Mouse (Mus musculus) bone marrow macrophage, adult 2 months (primary cell): ENCODE results near the gene Trim38. TPM values are rescaled to one million over a fixed set of nuclear protein-coding genes. Genes with fewer than 3 reads are reported as not detected.
A peak's percentile ranks its signal among the peaks of the same experiment; 100 is the strongest.

ENCODE experiments used
- H3K27ac ChIP-seq: 2 replicates; pipeline ENCODE4 v1.5.1; 2012; ENCODE audit warnings: low read depth, low read length; ENCODE audit not compliant: insufficient read depth
- H3K4me1 ChIP-seq: 2 replicates; pipeline ENCODE4 v1.6.1; 2012; ENCODE audit warnings: low read length; ENCODE audit not compliant: control insufficient read depth, insufficient read depth
- H3K4me3 ChIP-seq: 2 replicates; pipeline ENCODE4 v1.5.1; 2012; ENCODE audit warnings: mild to moderate bottlenecking, low read length, moderate library complexity; ENCODE audit not compliant: insufficient read depth
- CTCF ChIP-seq: IDR thresholded peaks from 2 replicates; pipeline ENCODE4 v1.5.1; 2012; ENCODE audit warnings: low read depth, mild to moderate bottlenecking, low read length, moderate library complexity
- POLR2A ChIP-seq: IDR thresholded peaks from 2 replicates; pipeline ENCODE4 v1.6.1; 2012; ENCODE audit warnings: mild to moderate bottlenecking, low read depth, low read length, borderline replicate concordance
- polyA plus RNA-seq: library from polyadenylated mRNA; stranded (reverse); fragments of >200 nt; gene quantifications from 2 replicates; pipeline ENCODE4 v1.2.4, GENCODE M21; 2012; ENCODE audit not compliant: missing spikeins, insufficient read depth, insufficient read length

Trim38 gene
- polyA plus RNA-seq = not detected in 2 replicates

GRCm38 (mm10) chr13:23769613-23770012 is at the start of gene Trim38:
Trim38 (plus strand) TSS chr13:23769913.
- Histone ChIP-seq H3K4me1 (peaks cover 12% of the 10 kb centered on the region), H3K27ac (peak within 1 kb of the TSS; percentile 83), H3K4me3 (peak within 1 kb of the TSS; percentile 7; the same call in 1 of the 2 replicates)

DNA sequence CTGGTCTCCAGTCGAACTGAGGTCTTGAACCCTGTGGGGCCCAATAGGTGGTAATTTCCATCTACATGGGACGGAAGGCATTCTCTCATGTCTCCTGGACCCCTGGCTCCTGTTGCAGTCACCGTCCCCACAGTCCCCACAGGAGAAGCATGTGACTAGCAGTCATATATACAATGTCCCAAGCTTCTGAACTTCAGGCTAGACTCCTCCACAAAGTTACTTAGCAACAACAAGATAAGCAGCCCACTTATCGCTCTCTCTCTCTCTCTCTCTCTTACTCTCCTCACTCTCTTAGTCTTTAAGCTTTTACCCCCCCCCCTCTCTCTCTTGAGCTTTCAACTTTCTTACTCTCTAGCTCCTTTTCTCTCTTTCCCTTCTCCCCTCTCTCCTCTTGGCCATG is 45.5 kb upstream of the Trim38 start:
- no peak for TF ChIP-seq CTCF
- no peak for TF ChIP-seq POLR2A
- no peak overlapping the region for H3K4me3 ChIP-seq
- peaks cover 14% of the 10 kb centered on the region for H3K4me1 ChIP-seq
- no peak overlapping the region for H3K27ac ChIP-seq

GRCm38 (mm10) chr13:23725213-23725612 is 44.5 kb upstream of the Trim38 start:
- H3K4me1 ChIP-seq = peaks cover 18% of the 10 kb centered on the region
- TF ChIP-seq POLR2A = no peak
- TF ChIP-seq CTCF = no peak
- no peak overlapping the region for H3K27ac ChIP-seq
- no peak overlapping the region for H3K4me3 ChIP-seq

- TF ChIP-seq CTCF (no peak), POLR2A (no peak)
- Histone ChIP-seq H3K27ac (no peak overlapping the region; the same call in 1 of the 2 replicates), H3K4me1 (peaks cover 19% of the 10 kb centered on the region), H3K4me3 (no peak overlapping the region)
Measured at GRCm38 (mm10) chr13:23728472-23729191, 41.1 kb upstream of the Trim38 start.

DNA sequence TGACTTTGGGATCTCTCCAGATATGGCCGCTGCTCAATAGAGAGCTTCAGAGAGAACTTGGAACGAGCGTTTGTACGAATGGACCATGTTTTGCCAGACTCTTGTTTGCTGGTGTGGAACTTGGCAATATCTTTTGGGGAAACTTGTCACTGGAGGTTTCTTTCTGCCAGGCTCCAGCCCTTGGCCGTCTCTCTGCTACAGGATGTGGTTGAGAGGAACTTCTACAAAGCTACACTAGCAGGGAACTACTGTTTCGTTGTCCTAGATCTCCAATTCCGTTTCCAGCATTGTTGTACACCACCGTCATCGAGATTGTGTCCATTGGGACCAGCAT is 40.6 kb upstream of the Trim38 start:
- Histone ChIP-seq H3K4me1 (peaks cover 19% of the 10 kb centered on the region), H3K4me3 (no peak overlapping the region), H3K27ac (no peak overlapping the region; the same call in 1 of the 2 replicates)
- no peak for TF ChIP-seq CTCF
- no peak for TF ChIP-seq POLR2A

- H3K27ac ChIP-seq = no peak overlapping the region
- no peak for TF ChIP-seq CTCF
- no peak for TF ChIP-seq POLR2A
- peaks cover 19% of the 10 kb centered on the region for H3K4me1 ChIP-seq
- no peak overlapping the region for H3K4me3 ChIP-seq
Measured at GRCm38 (mm10) chr13:23729706-23730105, 40.0 kb upstream of the Trim38 start.

- Histone ChIP-seq H3K4me1 (peaks cover 19% of the 10 kb centered on the region), H3K4me3 (no peak overlapping the region), H3K27ac (no peak overlapping the region)
- TF ChIP-seq POLR2A (no peak), CTCF (no peak)
Measured at GRCm38 (mm10) chr13:23730479-23730878, 39.2 kb upstream of the Trim38 start.

- TF ChIP-seq POLR2A (no peak), CTCF (no peak)
- H3K4me3 ChIP-seq = no peak overlapping the region
- peaks cover 19% of the 10 kb centered on the region for H3K4me1 ChIP-seq
- H3K27ac ChIP-seq = no peak overlapping the region
Measured at GRCm38 (mm10) chr13:23732156-23732804, 37.4 kb upstream of the Trim38 start.

DNA sequence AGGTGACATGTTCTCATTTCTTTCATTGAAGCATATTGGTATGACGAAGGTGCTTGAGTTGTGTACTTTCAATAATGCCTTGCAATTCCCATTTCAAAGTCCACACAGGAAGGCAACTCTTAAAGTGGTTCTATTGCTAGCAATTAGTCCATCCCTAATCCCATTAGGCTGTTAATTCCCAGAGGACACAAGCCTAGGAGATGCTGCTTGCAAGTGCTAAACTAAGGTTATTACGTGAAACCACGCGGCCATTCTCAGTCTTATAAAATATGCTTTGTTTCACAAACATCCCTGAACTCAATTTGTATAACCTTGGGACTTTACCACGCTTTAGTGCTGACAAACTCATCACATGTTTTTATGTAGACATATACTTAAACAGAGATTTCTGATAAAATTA is 32.6 kb upstream of the Trim38 start:
- TF ChIP-seq CTCF = no peak
- no peak for TF ChIP-seq POLR2A
- H3K27ac ChIP-seq = no peak overlapping the region
- peaks cover 5% of the 10 kb centered on the region for H3K4me1 ChIP-seq
- H3K4me3 ChIP-seq = no peak overlapping the region

- TF ChIP-seq POLR2A (no peak), CTCF (no peak)
- peaks cover 5% of the 10 kb centered on the region for H3K4me1 ChIP-seq
- peak overlapping the region; percentile 51 for H3K4me3 ChIP-seq
- peak overlapping the region; percentile 98 for H3K27ac ChIP-seq
Measured at GRCm38 (mm10) chr13:23738041-23738440, 31.7 kb upstream of the Trim38 start.
